Mouse (Mus musculus): Measurements from ENCODE around the gene Immp2l. TPM values are rescaled to one million over a fixed set of nuclear protein-coding genes. Genes with fewer than 3 reads are reported as not detected.

Immp2l gene
- 5.4 TPM for polyA plus RNA-seq (2014; fragmentation: Illumina TruSeq; extraction: RNeasy Lipid Tissue Mini Kit (QIAGEN cat#74804); ENCODE audit: low read depth, low replicate concordance)

GRCm38 (mm10) chr12:41023511-41024421 is at the start of gene Immp2l:
TSS of gene Immp2l (plus strand) at chr12:41024090.

GRCm38 (mm10) chr12:41486331-41486730 is 462.4 kb downstream of the Immp2l start, which contains the start of gene Lrrn3:
TSS of gene Lrrn3 (minus strand) at chr12:41486431.

All from sigmoid colon, adult 10 weeks (tissue).